Mouse (Mus musculus): ENCODE results near the gene Map4.
A peak's percentile ranks its signal among the peaks of the same experiment; 100 is the strongest.

Map4 gene

GRCm38 (mm10) chr9:110130896-110131524, 199.8 kb downstream of the Map4 start:
- DNase-seq (ENCODE audit: low spot score in 2 of 2), result no peak

- DNase-seq (ENCODE audit: low spot score in 2 of 2), result peak; percentile 96 to 99
Observed at GRCm38 (mm10) chr9:110131525-110132197, 200.4 kb downstream of the Map4 start.

GRCm38 (mm10) chr9:110132201-110132605, 200.9 kb downstream of the Map4 start:
- no peak for DNase-seq (ENCODE audit: low spot score in 2 of 2)

GRCm38 (mm10) chr9:110132921-110133320, 201.7 kb downstream of the Map4 start:
- DNase-seq (ENCODE audit: low spot score in 2 of 2), result no peak
